Mouse (Mus musculus) lung, postnatal 0 days (tissue): ENCODE data around the gene Fgf3.

ENCODE experiments used
- CTCF ChIP-seq: IDR thresholded peaks from 2 replicates; pipeline ENCODE4 v1.5.1; 2016; ENCODE audit warnings: antibody characterized with exemption, mild to moderate bottlenecking
- EP300 ChIP-seq: IDR thresholded peaks from 2 replicates; pipeline ENCODE4 v1.6.1; 2016; ENCODE audit warnings: antibody characterized with exemption, mild to moderate bottlenecking, control low read depth

- TF ChIP-seq CTCF, result no peak
- no peak for TF ChIP-seq EP300
Observed at GRCm38 (mm10) chr7:144828369-144828768, 9.5 kb upstream of the Fgf3 start.
